Mouse (Mus musculus) cerebellum, adult 11 months (tissue): ENCODE results near the gene Cd84.

Experiments
- DNase-seq: peaks from one replicate; pipeline ENCODE4 v3.0.0; 2022

Gene Cd84

DNA sequence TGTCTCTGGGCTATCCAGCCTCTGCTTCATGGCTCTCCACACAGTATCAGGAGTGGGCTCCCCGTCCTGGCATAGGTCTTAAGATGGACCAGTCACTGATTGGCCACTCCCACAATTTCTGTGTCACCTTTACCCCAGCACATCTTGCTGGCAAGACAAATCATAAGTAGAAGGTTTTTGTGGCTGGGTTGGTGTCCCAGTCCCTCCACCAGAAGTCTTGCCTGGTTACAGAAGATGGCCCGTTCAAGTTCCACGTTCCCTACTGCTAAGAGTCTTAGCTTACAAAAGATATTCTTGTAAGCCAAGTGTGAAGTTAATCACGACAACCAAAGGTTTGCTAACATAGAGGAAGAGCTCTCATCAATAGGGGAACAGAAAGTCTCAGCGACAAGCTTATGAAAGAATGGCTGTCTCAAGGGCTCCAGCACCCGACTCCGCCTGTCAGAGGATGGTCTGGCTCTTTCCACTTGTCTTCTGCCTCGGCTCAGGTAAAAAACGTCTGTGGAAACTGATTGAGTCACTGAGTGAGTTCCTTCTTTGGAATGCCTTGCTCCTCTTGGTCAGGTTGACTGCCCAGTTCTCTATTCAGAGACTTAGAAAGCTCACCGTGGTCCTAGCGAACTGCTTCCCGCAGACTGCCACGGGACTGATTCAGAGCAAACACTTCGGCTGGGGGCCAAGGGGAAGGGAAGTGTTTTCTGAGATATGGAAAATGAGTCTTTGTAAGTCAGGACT lies 78.0 kb downstream of the Cd84 start, which contains the start of gene Slamf6:
Gene Slamf6 (plus strand): TSS at position 211 of the 735 bp plus-strand sequence.
- no peak for DNase-seq

DNA sequence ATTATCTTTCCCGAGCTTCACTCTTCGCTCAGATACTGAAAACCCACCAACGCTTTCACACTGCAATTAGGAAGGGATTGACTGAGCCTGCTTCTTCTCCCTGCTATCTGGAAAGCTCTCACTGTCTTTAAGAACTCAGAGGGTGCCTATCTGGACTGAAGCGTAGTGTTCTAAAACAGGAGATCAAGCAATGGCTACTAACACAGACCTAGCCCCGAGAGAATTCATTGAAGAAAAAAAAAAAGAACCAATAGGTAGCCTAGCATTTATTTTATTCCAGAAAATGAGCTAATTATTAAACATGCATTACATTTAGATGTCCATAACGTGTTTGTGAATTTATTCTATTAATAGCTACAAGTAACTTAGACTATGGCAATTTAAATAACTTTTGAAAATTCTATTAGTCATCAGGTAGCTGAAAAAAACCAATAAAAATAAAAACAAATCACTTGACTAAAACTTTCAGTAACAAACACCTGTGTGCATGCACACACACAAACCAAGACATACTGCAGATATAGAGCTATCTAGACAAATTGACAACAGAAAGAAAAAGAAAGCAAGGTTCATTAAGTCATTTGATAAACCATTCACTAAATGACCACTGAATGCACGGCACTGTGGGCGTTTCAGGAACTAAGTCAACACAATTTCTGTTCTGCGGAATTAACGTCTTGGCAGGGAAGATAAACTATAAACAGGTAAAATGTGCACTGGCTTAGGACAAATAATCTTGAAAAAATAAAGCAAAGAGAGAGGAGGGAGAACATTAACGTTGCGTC lies 78.8 kb downstream of the Cd84 start:
- no peak for DNase-seq

DNA sequence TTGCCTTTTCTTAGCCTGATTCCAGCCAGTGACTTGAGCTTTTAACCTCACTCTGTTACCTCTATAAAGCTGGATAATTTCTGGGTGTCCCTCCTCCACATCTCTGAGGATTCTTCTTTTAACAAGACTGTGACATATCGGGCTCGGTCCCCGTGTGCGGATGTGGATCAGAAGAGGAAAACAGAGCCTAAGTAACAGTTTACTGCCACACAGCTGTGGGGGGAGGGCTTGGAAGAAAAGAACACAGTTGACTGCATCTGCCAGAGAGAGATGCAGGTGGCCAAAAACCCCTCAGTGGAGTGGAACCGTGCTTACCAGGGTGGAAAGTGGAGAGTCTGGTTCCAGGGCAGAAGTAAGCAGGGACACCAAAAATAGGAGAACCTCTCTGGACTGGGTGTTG lies 79.7 kb downstream of the Cd84 start:
- DNase-seq = no peak

DNA sequence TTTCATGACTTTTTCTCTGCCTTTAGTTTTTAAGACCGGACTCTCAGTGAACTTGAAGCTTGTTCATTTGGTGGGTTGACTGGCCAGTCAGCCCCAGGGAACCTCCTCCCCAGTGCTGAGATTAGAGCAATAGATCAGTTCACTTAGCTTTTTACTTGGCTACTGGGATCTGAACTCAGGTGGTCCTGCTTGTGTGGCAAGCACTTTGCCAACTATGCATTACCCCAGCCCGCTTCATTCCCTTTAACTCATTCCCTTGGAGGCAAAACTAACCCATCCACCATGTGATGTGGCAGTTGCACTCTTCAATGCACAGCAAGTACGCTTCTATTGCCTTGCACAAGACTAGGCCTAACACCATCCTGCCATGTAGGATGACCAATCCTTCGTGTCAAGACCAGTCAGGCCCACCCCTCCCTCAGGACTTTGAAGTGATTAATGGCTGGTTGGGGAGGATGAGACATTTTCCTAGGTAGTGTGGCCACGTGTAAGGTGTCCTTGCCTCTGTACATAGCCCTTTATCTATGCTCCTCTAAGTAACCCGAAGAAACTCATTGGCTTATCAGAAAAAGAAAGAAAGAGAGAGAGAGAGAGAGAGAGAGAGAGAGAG lies 80.5 kb downstream of the Cd84 start:
- no peak for DNase-seq

DNA sequence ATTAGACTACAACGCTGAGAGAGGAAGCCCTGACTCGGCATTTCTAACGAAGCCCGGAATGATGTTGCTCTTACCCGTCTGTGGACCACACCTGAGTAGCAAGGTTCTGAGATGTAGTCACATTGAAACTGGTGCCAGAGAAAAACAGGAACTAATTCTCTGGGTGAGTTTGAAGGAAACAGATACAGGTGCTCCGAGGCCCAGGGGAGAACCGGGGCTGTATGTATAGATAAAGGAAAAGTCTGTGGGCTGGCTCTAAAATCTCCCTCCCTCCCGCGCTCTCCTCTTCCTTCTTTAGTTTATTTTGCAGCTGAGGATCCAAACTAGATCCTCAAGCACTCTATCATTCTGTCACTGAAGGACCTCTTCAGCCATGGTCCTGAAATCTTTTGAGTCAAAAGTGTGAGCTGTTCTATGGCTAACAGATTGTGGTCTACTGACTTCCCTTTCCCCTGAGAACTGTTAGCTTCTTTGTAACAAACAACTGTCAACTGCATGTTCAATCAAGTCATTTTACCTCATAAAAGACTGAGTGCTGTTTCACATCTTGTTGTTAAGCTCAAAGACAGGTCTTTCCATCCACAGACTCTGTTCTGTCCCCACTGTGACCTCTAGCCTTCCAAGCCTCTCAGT lies 81.6 kb downstream of the Cd84 start:
- DNase-seq = no peak

DNA sequence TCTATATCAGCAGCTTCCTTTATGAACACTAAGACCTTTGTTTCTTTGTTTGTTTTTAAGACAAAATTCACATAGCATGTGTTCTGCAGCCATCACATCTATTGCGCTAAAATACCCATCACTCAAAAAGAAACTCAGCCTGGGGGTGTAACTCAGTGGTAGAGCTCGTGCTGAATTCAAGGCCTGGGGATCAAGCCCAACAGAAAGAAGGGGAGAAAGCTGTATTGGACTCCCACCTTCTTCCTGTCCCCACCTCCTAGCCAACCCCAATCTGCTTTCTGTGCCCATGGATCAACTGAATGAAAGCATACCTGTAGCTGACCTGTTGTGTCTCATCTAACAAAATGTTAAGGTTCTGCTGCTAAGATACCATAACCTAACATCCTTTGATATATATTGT lies 82.1 kb downstream of the Cd84 start:
- DNase-seq = no peak

DNA sequence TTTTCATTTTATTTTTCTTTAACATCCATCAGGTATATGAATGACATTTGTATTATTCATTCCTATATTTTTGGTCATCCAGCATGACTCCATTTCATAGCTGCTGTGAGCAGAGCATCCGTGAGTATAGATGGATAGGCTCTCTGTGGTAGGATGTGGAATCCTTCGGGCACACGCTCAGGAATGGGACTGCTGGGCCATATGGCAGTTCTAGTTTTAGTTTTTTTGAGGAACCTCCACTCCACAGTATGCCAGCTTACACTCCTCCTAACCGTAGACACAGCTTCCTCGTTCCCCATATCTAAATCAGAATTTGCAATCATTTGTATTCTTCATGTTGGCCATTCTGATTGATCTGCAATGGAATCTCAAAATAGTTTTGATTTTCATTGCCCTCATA lies 83.3 kb downstream of the Cd84 start:
- DNase-seq = no peak

DNA sequence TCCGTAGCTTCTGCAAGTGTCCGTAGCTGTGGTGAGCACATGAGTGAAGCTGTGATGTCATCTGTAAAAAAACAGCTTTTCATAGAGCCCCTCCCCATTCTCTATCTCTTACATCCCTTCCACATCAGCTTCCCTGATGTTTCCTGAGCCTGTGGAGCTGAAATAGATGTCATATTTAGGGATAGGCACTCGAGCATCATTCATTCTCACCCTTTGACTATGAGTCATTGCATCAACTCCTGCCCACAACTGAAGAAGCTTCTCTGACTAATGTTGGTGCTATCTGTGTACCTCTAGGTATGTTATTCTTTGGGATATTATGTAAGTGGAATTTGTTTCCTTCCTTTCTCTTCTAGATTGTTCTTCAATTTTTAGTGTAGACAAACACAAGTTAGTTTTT lies 85.4 kb downstream of the Cd84 start:
- no peak for DNase-seq

DNA sequence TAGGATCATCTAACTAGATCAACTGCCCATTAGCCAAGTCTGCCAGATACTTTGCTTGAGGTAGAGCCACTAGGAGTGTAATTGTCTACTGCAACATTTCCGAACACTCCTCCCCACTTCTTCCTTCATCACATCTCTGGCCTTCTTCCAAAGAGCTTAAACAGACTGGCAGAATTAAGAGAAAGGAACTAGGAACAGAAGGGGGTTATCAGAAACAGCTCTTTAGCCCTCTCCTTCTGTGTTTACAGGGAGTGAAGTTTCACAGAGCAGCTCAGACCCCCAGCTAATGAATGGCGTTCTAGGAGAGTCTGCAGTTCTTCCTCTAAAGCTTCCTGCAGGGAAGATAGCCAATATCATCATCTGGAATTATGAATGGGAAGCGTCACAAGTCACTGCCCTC lies 94.4 kb downstream of the Cd84 start:
- no peak for DNase-seq

DNA sequence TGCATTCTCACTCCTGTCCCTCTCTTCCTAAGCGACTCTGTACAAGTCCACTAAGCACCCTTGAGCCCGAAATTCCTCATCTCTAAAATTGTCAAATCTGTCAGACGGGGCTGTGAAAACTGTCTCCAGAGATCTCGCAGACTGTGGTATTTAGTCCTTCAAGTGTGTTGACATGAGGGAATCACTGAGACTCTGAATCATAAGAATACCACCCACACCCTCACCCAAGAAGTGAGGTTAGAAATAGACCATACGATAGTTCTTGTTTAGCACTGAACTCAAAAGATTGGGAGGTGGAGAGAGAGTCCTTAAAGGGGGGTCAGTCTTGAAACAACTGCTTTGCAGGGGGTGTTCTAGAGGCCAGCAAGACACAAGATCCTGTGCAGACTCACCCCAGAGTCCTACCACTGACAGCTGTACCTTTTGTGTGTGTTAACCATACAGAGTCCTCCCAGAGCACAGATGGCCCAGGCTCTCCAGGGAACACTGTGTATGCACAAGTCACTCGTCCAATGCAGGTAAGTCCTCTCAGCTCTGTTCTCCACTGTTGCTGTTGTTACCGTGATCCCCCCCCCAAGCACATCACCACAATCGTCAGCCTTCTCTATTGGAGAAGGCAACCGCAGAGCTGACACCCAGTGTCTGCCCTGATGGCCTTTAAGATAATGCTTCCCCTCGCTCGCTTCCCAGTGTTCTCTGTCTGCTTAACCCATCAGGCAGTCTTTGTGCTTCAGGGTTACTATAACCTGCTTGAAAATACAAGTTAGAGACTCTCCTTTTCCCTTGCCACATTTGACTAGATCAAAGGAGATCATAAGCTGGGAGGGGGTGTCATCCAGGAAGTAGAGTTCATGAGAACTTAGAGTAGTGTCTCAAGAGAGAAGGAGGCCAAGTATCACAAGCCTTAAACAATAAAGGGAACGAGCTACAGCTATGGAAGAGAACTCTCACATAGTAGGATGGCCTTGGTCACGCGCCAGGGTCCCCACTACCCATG lies 99.8 kb downstream of the Cd84 start:
- no peak for DNase-seq
